ENCODE assay signal across 13 mouse cellular contexts in the genomic region with DNA sequence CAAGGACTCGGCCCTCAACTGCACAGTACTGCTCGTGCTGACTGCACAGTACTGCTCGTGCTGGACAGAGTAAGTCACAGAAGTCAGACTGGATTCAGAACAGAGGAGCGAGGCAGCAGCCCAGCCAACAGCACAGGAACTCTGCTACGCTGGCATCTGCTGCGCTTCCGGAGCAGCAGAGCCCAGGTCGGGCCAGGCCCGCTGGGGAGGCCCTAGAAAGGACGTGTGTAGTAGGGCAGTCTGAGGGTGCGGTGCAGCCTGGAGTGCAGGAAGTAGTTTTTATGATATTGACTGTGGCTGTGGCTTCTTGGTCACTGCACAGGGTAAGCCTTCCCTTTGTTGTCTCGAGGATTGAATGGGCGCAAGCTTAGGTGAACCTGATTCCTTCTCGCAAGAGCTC. TPM values are rescaled to one million over a fixed set of nuclear protein-coding genes. Genes with fewer than 3 reads are reported as not detected.
DNase-seq lines count a peak whose midpoint lies in the region; ATAC-seq and TF ChIP-seq lines count a peak whose summit lies in the region.
"Had no signal": no experiment of that assay in that cellular context is flagged by ENCODE, and none has a peak within 500 bp of the region (broad histone marks: within the 10 kb centered on the region; RNA-seq: fewer than 3 reads in every experiment).

No protein-coding gene starts in this region.

- H3K36me3 ChIP-seq in stomach, embryonic 16.5 days (ENCODE audit: control insufficient read depth, insufficient read depth, low read length), result no peaks in the 10 kb centered on the region

- no peaks in the 10 kb centered on the region for H3K9me3 ChIP-seq in stomach, embryonic 16.5 days (replicated peaks; ENCODE audit: control insufficient read depth, low read length)
- H3K9me3 ChIP-seq: limb, embryonic 13.5 days had no signal

- ATAC-seq in megakaryocyte, adult 5-6 weeks (ENCODE audit: poor library complexity, severe bottlenecking), result peak; percentile 45
- ATAC-seq in stomach, embryonic 16.5 days (ENCODE audit: insufficient read depth, low FRiP score), result peak; percentile 80

- H3K4me1 ChIP-seq in bone marrow, adult 2 months (ENCODE audit: control insufficient read depth, insufficient read depth, low read length), result peaks cover 18% of the 10 kb centered on the region
- H3K4me1 ChIP-seq in stomach, embryonic 16.5 days (ENCODE audit: control insufficient read depth, insufficient read depth, low read length), result peaks cover 14% of the 10 kb centered on the region

- H3K9ac ChIP-seq in stomach, embryonic 16.5 days (ENCODE audit: low read length), result no peak overlapping the region
- H3K9ac ChIP-seq: limb, embryonic 13.5 days had no signal

- intact Hi-C loops in gastrocnemius, adult 2 months (cut with DNase I), result no loop called here

- H3K27ac ChIP-seq in gastrocnemius, adult 2 months, result no peak overlapping the region
- H3K27ac ChIP-seq in bone marrow, adult 2 months (ENCODE audit: control insufficient read depth, insufficient read depth, low read depth, low read length, poor library complexity), result peak overlapping the region; percentile 61
- H3K27ac ChIP-seq in stomach, embryonic 16.5 days (ENCODE audit: low read length), result peak overlapping the region; percentile 69
- H3K27ac ChIP-seq: limb, embryonic 13.5 days had no signal

- DNase-seq in gastrocnemius, adult 2 months, result peak; percentile 27
- no peak for DNase-seq in gastrocnemius, postnatal 25 days
- DNase-seq in urinary bladder, adult 18-20 months (ENCODE audit: low spot score in 2 of 2), result no peak
- no peak for DNase-seq in neural tube, embryonic 10.5 days (ENCODE audit: extremely low spot score, low spot score)
- DNase-seq in layer of hippocampus, postnatal 25 days (ENCODE audit: extremely low spot score in 1 of 2, low spot score in 1 of 2), result no peak
- DNase-seq: adrenal gland, postnatal 25 days; cerebellum, adult 9-11 months; kidney, postnatal 25 days had no signal

- H3K27me3 ChIP-seq in stomach, embryonic 16.5 days (ENCODE audit: control insufficient read depth, insufficient read depth, low read length), result no peaks in the 10 kb centered on the region
- H3K27me3 ChIP-seq: limb, embryonic 13.5 days had no signal

- no peak for TF ChIP-seq CTCF in gastrocnemius, adult 2 months (IDR thresholded peaks at IDR 0.05)
- no peak for TF ChIP-seq CTCF in bone marrow, adult 2 months (IDR thresholded peaks at IDR 0.05; ENCODE audit: control insufficient read depth, insufficient read depth, low read length)

- no peak overlapping the region for H3K4me2 ChIP-seq in stomach, embryonic 16.5 days (ENCODE audit: low read depth, low read length)
- H3K4me2 ChIP-seq: limb, embryonic 13.5 days had no signal

- H3K4me3 ChIP-seq in gastrocnemius, adult 2 months, result no peak overlapping the region
- no peak overlapping the region for H3K4me3 ChIP-seq in bone marrow, adult 2 months (replicated peaks; ENCODE audit: control insufficient read depth, low read depth, low read length)
- H3K4me3 ChIP-seq in stomach, embryonic 16.5 days (replicated peaks; ENCODE audit: low read length), result no peak overlapping the region
- H3K4me3 ChIP-seq: limb, embryonic 13.5 days had no signal

- TF ChIP-seq POLR2A in bone marrow, adult 2 months (IDR thresholded peaks at IDR 0.05; ENCODE audit: borderline replicate concordance, control insufficient read depth, low read depth, low read length), result 0 out of 2 replicates have a peak, but pooled peaks have one; percentile 16

- WGBS in bone marrow, adult 2 months, result 17% methylated on average over 14 of the region's 14 CpGs
- 84% methylated on average over 14 of the region's 14 CpGs for WGBS in stomach, embryonic 16.5 days

RNA-seq across cellular contexts. Expression of gene Phxr2, which starts 0.8 kb away (rescaled TPM):
- total RNA-seq in gastrocnemius, adult 2 months (2021), result not detected
- not detected for total RNA-seq in gastrocnemius, postnatal 25 days (2021)
- not detected in 2 replicates for polyA plus RNA-seq in bone marrow, adult 2 months (2011; ENCODE audit: insufficient read depth, insufficient read length, low replicate concordance, missing spikeins)
- total RNA-seq in megakaryocyte, adult 5-6 weeks (2015), result not detected in 2 replicates
- not detected in 2 replicates for total RNA-seq in megakaryocyte, adult 5-6 weeks (2017)
- polyA plus RNA-seq in stomach, embryonic 16.5 days (2015; fragmentation: Nextera tagmentation; extraction: Ambion mirVana), result not detected in 2 replicates
- total RNA-seq in layer of hippocampus, postnatal 25 days (2021), result not detected
- total RNA-seq: adrenal gland, postnatal 25 days had no signal
- polyA plus RNA-seq: heart, embryonic 16.5 days; limb, embryonic 13.5 days had no signal

RNA-seq across cellular contexts. Expression of gene Galnt4, which starts 19.0 kb away (rescaled TPM):
- total RNA-seq in gastrocnemius, adult 2 months (2021), result 1 to 10 TPM; 1.3 to 1.4 TPM
- total RNA-seq in gastrocnemius, postnatal 25 days (2021), result 1 to 10 TPM; 1.5 to 1.9 TPM
- polyA plus RNA-seq in bone marrow, adult 2 months (2011; ENCODE audit: insufficient read depth, insufficient read length, low replicate concordance, missing spikeins), result 2.6 and 6.3 TPM in 2 replicates
- total RNA-seq in megakaryocyte, adult 5-6 weeks (2015), result 8.5 and 9.9 TPM in 2 replicates
- total RNA-seq in megakaryocyte, adult 5-6 weeks (2017), result 9.2 and 12.6 TPM in 2 replicates
- 41.9 and 44.6 TPM in 2 replicates for polyA plus RNA-seq in stomach, embryonic 16.5 days (2015; fragmentation: Nextera tagmentation; extraction: Ambion mirVana)
- total RNA-seq in layer of hippocampus, postnatal 25 days (2021), result 1 to 10 TPM; 4.0 to 4.6 TPM

RNA-seq across cellular contexts. Expression of gene Poc1b, which starts 20.1 kb away (rescaled TPM):
- total RNA-seq in gastrocnemius, adult 2 months (2021), result 1 to 10 TPM; 3.3 to 4.1 TPM
- total RNA-seq in gastrocnemius, postnatal 25 days (2021), result 1 to 10 TPM; 3.5 to 4.0 TPM
- 1.9 and 2.0 TPM in 2 replicates for polyA plus RNA-seq in bone marrow, adult 2 months (2011; ENCODE audit: insufficient read depth, insufficient read length, low replicate concordance, missing spikeins)
- 18.5 and 22.2 TPM in 2 replicates for total RNA-seq in megakaryocyte, adult 5-6 weeks (2015)
- total RNA-seq in megakaryocyte, adult 5-6 weeks (2017), result 9.0 and 9.1 TPM in 2 replicates
- polyA plus RNA-seq in stomach, embryonic 16.5 days (2015; fragmentation: Nextera tagmentation; extraction: Ambion mirVana), result 16.1 and 19.8 TPM in 2 replicates
- 1 to 10 TPM; 6.5 to 8.2 TPM for total RNA-seq in layer of hippocampus, postnatal 25 days (2021)
